Mouse (Mus musculus): ENCODE measurements at regions not wholly inside any gene's neighbourhood (a gene's known extent, or its start where the extent isn't known, plus 50 kb on each side); places are given as distances from the start of the nearest gene placed in this dataset.

DNA sequence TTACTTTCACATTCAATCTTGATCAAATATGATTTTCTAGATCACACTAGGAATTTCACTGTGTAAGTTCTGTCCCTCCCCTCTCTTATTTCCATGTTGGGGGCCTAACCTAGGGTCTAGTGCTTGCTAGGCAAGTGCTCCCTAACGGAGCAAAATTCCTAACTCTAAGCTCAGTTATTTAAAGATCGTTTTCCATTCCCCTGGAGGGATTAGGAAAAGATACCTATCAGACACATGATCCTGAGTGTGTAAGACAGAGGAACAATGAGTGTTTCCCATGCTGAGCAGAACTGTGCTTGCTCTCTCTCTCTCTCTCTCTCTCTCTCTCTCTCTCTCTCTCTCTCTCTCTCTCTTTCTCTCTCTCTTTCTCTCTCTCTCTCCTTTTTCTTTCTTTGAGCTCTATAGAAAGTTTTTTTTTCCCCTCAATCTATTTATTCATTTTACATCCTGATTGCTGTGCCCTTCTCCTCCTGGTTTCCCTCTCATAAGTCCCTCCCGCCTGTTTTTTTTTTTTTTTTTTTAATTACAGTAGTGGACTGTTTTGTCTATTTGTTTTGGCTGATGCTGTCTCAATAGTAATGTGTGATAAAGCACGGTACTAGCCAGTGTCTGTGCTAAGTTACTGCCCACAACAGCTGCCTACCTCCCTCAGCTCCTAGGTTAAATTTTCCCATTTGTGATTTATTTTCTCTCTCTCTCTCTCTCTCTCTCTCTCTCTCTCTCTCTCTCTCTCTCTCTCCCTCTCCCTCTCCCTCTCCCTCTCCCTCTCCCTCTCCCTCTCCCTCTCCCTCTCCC is 69.5 kb upstream of the Pbx1 start:
- no peak overlapping the region for H3K27ac ChIP-seq (ENCODE audit: insufficient read depth, low read length)
- peaks cover under 1% of the 10 kb centered on the region; the same call in 1 of the 2 replicates for H3K4me1 ChIP-seq (ENCODE audit: control insufficient read depth, insufficient read depth, low read length)
- H3K4me3 ChIP-seq (ENCODE audit: insufficient read depth, low read length): no peak overlapping the region
- no peak for TF ChIP-seq POLR2A (IDR thresholded peaks at IDR 0.05; ENCODE audit: extremely low read depth, insufficient read depth, low read length)
- TF ChIP-seq CTCF (IDR thresholded peaks at IDR 0.05; ENCODE audit: extremely low read depth, insufficient read depth, low read length): no peak

DNA sequence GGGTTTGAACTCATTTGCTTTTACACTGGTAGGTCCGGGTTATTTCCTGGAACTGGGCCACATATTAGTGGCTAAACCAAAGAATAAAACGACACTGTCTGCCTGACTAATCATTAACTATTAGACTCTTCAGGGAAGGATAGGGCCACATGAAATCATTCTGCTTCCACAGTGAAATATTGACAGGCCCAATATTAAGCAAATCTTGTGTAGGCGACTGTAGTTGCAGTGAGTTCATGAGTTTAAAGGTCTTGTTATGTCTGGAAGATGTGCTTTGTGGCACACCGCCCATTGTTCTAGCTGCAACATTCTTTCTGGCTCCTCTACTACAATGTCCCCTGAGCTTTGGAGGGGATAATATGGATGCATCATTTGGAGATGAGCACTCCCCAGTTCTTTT is 65.7 kb upstream of the Pbx1 start:
- no peak overlapping the region for H3K4me3 ChIP-seq (ENCODE audit: insufficient read depth, low read length)
- TF ChIP-seq POLR2A (IDR thresholded peaks at IDR 0.05; ENCODE audit: extremely low read depth, insufficient read depth, low read length) (no peak), CTCF (IDR thresholded peaks at IDR 0.05; ENCODE audit: extremely low read depth, insufficient read depth, low read length) (no peak)
- no peak overlapping the region for H3K27ac ChIP-seq (ENCODE audit: insufficient read depth, low read length)
- peaks cover 4% of the 10 kb centered on the region for H3K4me1 ChIP-seq (ENCODE audit: control insufficient read depth, insufficient read depth, low read length)

DNA sequence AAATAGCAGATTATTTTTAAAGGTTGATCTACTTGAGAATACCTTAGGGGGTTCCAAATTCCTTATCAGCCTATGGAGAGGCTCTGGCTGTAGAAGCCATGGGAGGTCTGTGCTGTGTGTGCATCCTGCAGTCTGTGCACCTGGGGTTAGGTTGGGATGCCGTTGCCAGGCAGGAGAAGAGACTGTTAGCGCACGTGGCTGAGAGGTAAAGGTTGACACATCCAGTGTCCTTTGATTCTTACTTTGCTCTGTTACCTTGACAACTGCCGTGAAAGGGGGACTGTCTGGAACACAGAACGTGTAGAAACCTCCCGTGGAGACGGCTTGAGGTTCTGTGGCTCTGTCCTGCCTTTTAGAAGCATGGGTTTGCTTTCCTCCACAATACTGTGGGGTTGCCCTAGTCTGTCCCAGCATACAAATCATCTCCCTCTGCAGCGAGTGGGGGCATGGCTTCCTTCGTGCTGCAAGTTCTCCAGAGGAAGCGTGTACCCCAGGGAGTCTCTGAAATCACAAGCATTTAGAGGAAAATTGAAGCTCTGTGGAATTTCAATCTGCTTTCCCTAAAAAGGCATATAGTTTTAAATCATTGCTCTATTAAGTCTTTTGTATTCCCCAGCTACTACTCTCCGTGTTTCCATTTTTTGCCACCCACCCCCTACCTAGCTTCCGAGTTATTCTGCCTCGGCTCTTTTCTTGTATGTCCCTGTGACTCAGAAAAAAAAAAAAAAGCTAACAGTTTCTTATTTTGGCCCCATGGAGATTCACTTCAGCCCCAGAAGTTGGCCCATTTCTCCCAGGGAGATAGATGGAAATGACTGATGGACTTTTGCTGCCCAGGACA is 63.8 kb upstream of the Pbx1 start:
- TF ChIP-seq CTCF (IDR thresholded peaks at IDR 0.05; ENCODE audit: extremely low read depth, insufficient read depth, low read length): no peak
- no peak for TF ChIP-seq POLR2A (IDR thresholded peaks at IDR 0.05; ENCODE audit: extremely low read depth, insufficient read depth, low read length)
- no peak overlapping the region for H3K27ac ChIP-seq (ENCODE audit: insufficient read depth, low read length)
- 0 out of 2 replicates have a peak overlapping the region, but pooled peaks have one; percentile 1 for H3K4me3 ChIP-seq (ENCODE audit: insufficient read depth, low read length)
- H3K4me1 ChIP-seq (ENCODE audit: control insufficient read depth, insufficient read depth, low read length): peaks cover 4% of the 10 kb centered on the region

DNA sequence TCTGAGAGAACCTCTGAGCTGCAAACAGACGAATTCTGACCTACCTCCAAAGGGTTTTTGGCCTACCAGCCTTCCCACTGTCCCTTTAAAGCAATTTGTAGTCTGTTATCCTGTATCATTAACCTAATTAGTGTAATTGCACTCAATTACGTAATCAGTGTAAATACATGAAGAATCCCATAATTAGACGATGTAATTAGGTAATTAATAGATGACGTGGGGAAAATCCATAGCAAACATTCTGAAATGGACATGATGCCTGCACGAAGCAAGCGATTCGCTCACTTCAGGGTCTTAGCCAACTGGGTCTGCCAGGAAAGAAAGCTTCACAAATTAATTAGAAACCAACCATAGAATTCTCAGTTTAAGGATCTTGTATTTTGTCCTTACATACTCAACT is 55.4 kb upstream of the Pbx1 start:
- Histone ChIP-seq H3K4me3 (ENCODE audit: insufficient read depth, low read length) (no peak overlapping the region), H3K27ac (ENCODE audit: insufficient read depth, low read length) (no peak overlapping the region), H3K4me1 (ENCODE audit: control insufficient read depth, insufficient read depth, low read length) (no peaks in the 10 kb centered on the region)
- TF ChIP-seq POLR2A (IDR thresholded peaks at IDR 0.05; ENCODE audit: extremely low read depth, insufficient read depth, low read length) (no peak), CTCF (IDR thresholded peaks at IDR 0.05; ENCODE audit: extremely low read depth, insufficient read depth, low read length) (no peak)

DNA sequence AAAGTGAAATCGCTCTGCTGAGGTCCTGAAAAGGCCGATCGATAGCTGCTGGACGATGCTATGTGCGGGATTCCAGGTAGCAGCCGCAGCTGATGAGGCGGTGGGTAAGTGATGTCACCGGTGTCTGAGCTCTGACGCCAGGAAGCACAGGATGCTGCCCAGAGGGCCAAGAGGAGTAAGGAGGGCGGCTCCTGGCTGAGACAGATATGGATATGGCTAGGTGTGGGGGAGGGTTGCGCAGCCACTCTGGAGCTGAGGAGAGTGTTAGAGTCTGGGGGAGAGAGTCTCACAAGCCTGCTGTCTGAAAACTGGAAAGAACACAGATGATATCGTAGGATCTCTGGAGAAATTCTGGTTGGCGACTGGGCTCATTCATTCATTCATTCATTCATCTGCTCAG is 51.6 kb upstream of the Pbx1 start:
- Histone ChIP-seq H3K27ac (ENCODE audit: insufficient read depth, low read length) (no peak overlapping the region), H3K4me1 (ENCODE audit: control insufficient read depth, insufficient read depth, low read length) (no peaks in the 10 kb centered on the region), H3K4me3 (ENCODE audit: insufficient read depth, low read length) (no peak overlapping the region)
- no peak for TF ChIP-seq POLR2A (IDR thresholded peaks at IDR 0.05; ENCODE audit: extremely low read depth, insufficient read depth, low read length)
- TF ChIP-seq CTCF (IDR thresholded peaks at IDR 0.05; ENCODE audit: extremely low read depth, insufficient read depth, low read length): no peak
